Mouse (Mus musculus) Patski (cell line): ENCODE measurements around the gene Ctdsp2. TPM values are rescaled to one million over a fixed set of nuclear protein-coding genes. Genes with fewer than 3 reads are reported as not detected.

ENCODE experiments used
- ATAC-seq: fragments of 100-300 bp; one replicate; pipeline ENCODE4 v1.8.0; 2021
- CTCF ChIA-PET: fragments of 350-600 bp; sonication (Branson Sonifier 250); formaldehyde crosslinking; loops from one replicate; lab custom pipeline; 2022; ENCODE audit warnings: inconsistent platforms; lab: Charles Lee
- POLR2A ChIA-PET: fragments of 350-600 bp; sonication (Branson Sonifier 250); formaldehyde crosslinking; loops from one replicate; lab custom pipeline; 2022; ENCODE audit warnings: antibody characterized with exemption, inconsistent platforms; lab: Charles Lee
- DNase-seq: peaks from one replicate; pipeline ENCODE4 v3.0.0-alpha.2; 2011; ENCODE audit warnings: low read depth, low spot score
- H3K27me3 ChIP-seq: fragments of 371-371 bp; one replicate; pipeline ENCODE4 v1.5.1; 2021
- CTCF ChIP-seq: fragments of 100-300 bp; IDR thresholded peaks from one replicate; pipeline ENCODE4 v1.5.1; 2021
- in situ Hi-C: fragments of 300-500 bp; cut with MboI; formaldehyde crosslinking; loops from 3 replicates; pipeline ENCODE4 v1.11.1; 2018; ENCODE audit warnings: low pct_unique_long_range_greater_than_20kb, mixed read lengths
- polyA plus RNA-seq: library from polyadenylated mRNA; unstranded; gene quantifications from one replicate; pipeline ENCODE4 v1.2.3, GENCODE M21; 2021

Gene Ctdsp2
- polyA plus RNA-seq, 1 experiment from 2014 or later = 101 TPM

GRCm38 (mm10) chr10:126980221-126980932, 1.9 kb downstream of the Ctdsp2 start:
- ChIA-PET POLR2A (no interaction called here), CTCF (interaction anchor here (0.7 to 0.9 kb wide), 2 partner anchors 10 to 58 kb away, joined by 3 read pairs; no protein-coding TSS in a partner anchor)
- ATAC-seq = no peak
- in situ Hi-C loops = no loop called here
- H3K27me3 ChIP-seq = no peaks in the 10 kb centered on the region
- TF ChIP-seq CTCF = no peak
- DNase-seq = no peak

GRCm38 (mm10) chr10:126980933-126981530, 2.5 kb downstream of the Ctdsp2 start:
- POLR2A ChIA-PET = interaction anchor here (0.6 to 1.2 kb wide), 2 partner anchors 8 to 10 kb away, joined by 3 to 4 read pairs; no protein-coding TSS in a partner anchor
- in situ Hi-C loops = no loop called here
- DNase-seq (no peak), ATAC-seq (no peak)
- CTCF ChIA-PET = interaction anchor here (0.9 to 1.5 kb wide), 3 partner anchors 9 to 62 kb away, joined by 3 to 4 read pairs (median 4); partner anchors contain the start of gene Tsfm
- no peak for TF ChIP-seq CTCF
- H3K27me3 ChIP-seq = no peaks in the 10 kb centered on the region

GRCm38 (mm10) chr10:126981746-126982145, 3.2 kb downstream of the Ctdsp2 start:
- ChIA-PET CTCF (interaction anchor here (1.0 to 1.5 kb wide), 5 partner anchors 9 to 63 kb away, joined by 3 to 5 read pairs (median 4); partner anchors contain the start of gene Tsfm), POLR2A (interaction anchor here (1.2 to 1.7 kb wide), 2 partner anchors 9 to 60 kb away, joined by 3 to 4 read pairs; partner anchors contain the start of genes Eef1akmt3 and Mettl1)
- in situ Hi-C loops = no loop called here
- no peaks in the 10 kb centered on the region for H3K27me3 ChIP-seq
- no peak for TF ChIP-seq CTCF
- ATAC-seq = no peak
- DNase-seq = no peak

GRCm38 (mm10) chr10:126983193-126983725, 4.7 kb downstream of the Ctdsp2 start:
- DNase-seq (no peak), ATAC-seq (no peak)
- in situ Hi-C loops = no loop called here
- no peaks in the 10 kb centered on the region for H3K27me3 ChIP-seq
- ChIA-PET CTCF (no interaction called here), POLR2A (interaction anchor here (1.1 to 1.7 kb wide), 2 partner anchors 25 to 58 kb away, joined by 3 read pairs; partner anchors contain the start of genes Eef1akmt3 and Mettl1)
- no peak for TF ChIP-seq CTCF

GRCm38 (mm10) chr10:126984189-126985004, 5.9 kb downstream of the Ctdsp2 start:
- H3K27me3 ChIP-seq = no peaks in the 10 kb centered on the region
- ChIA-PET POLR2A (interaction anchor here (0.7 to 1.1 kb wide), 3 partner anchors 27 to 74 kb away, joined by 3 read pairs; no protein-coding TSS in a partner anchor), CTCF (interaction anchor here (0.9 kb wide), 1 partner anchor 74 kb away, joined by 3 read pairs; no protein-coding TSS in a partner anchor)
- DNase-seq (peak; percentile 64), ATAC-seq (peak; percentile 65)
- in situ Hi-C loops = no loop called here
- TF ChIP-seq CTCF = no peak

- CTCF ChIA-PET = interaction anchor here (0.9 kb wide), 1 partner anchor 73 kb away, joined by 3 read pairs; no protein-coding TSS in a partner anchor
- no peak for ATAC-seq
- no peak for DNase-seq
- POLR2A ChIA-PET = interaction anchor here (0.7 to 1.1 kb wide), 2 partner anchors 59 to 73 kb away, joined by 3 read pairs; no protein-coding TSS in a partner anchor
- in situ Hi-C loops = no loop called here
- no peak for TF ChIP-seq CTCF
- H3K27me3 ChIP-seq = no peaks in the 10 kb centered on the region
Measured at GRCm38 (mm10) chr10:126985127-126985526, 6.6 kb downstream of the Ctdsp2 start.

GRCm38 (mm10) chr10:126985579-126985978, 7.1 kb downstream of the Ctdsp2 start:
- POLR2A ChIA-PET = interaction anchor here (0.7 kb wide), 1 partner anchor 73 kb away, joined by 3 read pairs; no protein-coding TSS in a partner anchor
- no peak for ATAC-seq

GRCm38 (mm10) chr10:126986541-126986961, 8.0 kb downstream of the Ctdsp2 start:
- in situ Hi-C loops = no loop called here
- POLR2A ChIA-PET = interaction anchor here (0.8 kb wide), 1 partner anchor 44 kb away, joined by 3 read pairs; the partner anchor contains the start of gene Tsfm
- TF ChIP-seq CTCF = no peak
- CTCF ChIA-PET = no interaction called here
- no peaks in the 10 kb centered on the region for H3K27me3 ChIP-seq
- peak; percentile 10 for ATAC-seq
- no peak for DNase-seq

More at GRCm38 (mm10) chr10:126985579-126985978, 7.1 kb downstream of the Ctdsp2 start:
- CTCF ChIA-PET = interaction anchor here (0.6 to 0.9 kb wide), 2 partner anchors 72 to 1716 kb away, joined by 3 read pairs; no protein-coding TSS in a partner anchor
- in situ Hi-C loops = no loop called here
- H3K27me3 ChIP-seq = no peaks in the 10 kb centered on the region
- DNase-seq = no peak
- TF ChIP-seq CTCF = no peak
